8 mouse cellular contexts compared by ENCODE assay signal in the genomic region with DNA sequence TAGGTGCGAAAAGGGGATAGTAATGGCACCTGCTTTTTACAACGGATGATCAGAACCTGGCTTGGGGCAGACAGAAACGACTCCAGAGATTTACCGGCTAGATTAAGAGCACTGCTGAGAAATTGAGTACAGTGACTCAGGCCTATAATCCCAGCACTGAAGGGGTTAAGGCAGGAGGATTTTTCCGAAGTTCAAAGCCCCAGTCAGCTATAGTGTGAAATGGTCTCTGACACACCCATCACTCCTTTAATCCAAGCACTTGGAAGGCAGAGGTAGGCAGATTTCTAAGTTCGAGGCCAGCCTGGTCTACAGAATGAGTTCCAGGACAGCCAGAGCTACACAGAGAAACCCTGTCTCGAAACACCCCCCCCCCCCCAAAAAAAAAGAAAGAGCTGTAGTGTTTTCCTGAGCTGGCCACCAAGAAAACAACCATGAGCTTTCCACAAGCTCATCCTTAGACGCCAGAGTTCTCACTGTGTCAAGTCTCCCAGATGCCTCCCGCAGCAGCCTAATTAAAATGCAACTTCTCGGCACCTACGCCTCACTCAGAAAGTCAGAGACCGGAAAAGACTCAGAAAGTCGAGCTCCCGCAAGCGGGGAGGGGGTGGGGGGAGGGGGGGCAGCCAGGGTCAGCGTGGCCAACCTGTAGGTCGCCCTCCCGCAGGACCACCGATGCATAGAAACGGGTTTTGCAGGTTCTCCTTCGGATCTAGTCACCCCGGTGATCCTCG. TPM values are rescaled to one million over a fixed set of nuclear protein-coding genes. Genes with fewer than 3 reads are reported as not detected.
DNase-seq lines count a peak whose midpoint lies in the region; ATAC-seq and TF ChIP-seq lines count a peak whose summit lies in the region.

No protein-coding gene starts in this region.

- WGBS in limb, embryonic 10.5 days: 16% methylated on average over 23 of the region's 23 CpGs
- 17% methylated on average over 23 of the region's 23 CpGs for WGBS in midbrain, postnatal 0 days

- H3K27me3 ChIP-seq in limb, embryonic 10.5 days (ENCODE audit: low read depth, poor library complexity, severe bottlenecking): no peaks in the 10 kb centered on the region
- H3K27me3 ChIP-seq in midbrain, postnatal 0 days (ENCODE audit: insufficient read depth, low read length): no peaks in the 10 kb centered on the region

- peak overlapping the region; percentile 65 for H3K4me3 ChIP-seq in limb, embryonic 10.5 days
- H3K4me3 ChIP-seq in midbrain, postnatal 0 days (ENCODE audit: low read depth, low read length): peak overlapping the region; percentile 43

- no peaks in the 10 kb centered on the region for H3K9me3 ChIP-seq in limb, embryonic 10.5 days (replicated peaks)
- H3K9me3 ChIP-seq in midbrain, postnatal 0 days (ENCODE audit: low read length): no peaks in the 10 kb centered on the region

- H3K4me2 ChIP-seq in midbrain, postnatal 0 days (ENCODE audit: low read depth, low read length, poor library complexity, severe bottlenecking): peak overlapping the region; percentile 98

- peak; percentile 82 for ATAC-seq in frontal cortex, adult (ENCODE audit: low TSS enrichment)
- peak; percentile 20; the same call in 1 of the 2 replicates for ATAC-seq in midbrain, postnatal 0 days (ENCODE audit: low FRiP score)
- no peak for ATAC-seq in cerebellum, adult (ENCODE audit: insufficient number of reproducible peaks, low FRiP score, low TSS enrichment)

- intact Hi-C loops in left cerebral cortex, postnatal 10 days (cut with DNase I): no loop called here

- DNase-seq in frontal cortex, postnatal 10 days (ENCODE audit: low spot score in 2 of 2): no peak
- peak; percentile 16 for DNase-seq in thymus, postnatal 4 days
- no peak for DNase-seq in thymus, adult 18-20 months
- peak; percentile 31 for DNase-seq in limb, embryonic 10.5 days (ENCODE audit: low spot score)
- peak; percentile 8 for DNase-seq in midbrain, postnatal 0 days (ENCODE audit: low spot score)
- DNase-seq in left cerebral cortex, postnatal 10 days (ENCODE audit: extremely low spot score in 1 of 2, low spot score in 2 of 2): no peak

- TF ChIP-seq CTCF in midbrain, postnatal 0 days (IDR thresholded peaks at IDR 0.05): no peak

- peaks cover 10% of the 10 kb centered on the region for H3K36me3 ChIP-seq in limb, embryonic 10.5 days
- no peaks in the 10 kb centered on the region for H3K36me3 ChIP-seq in midbrain, postnatal 0 days (ENCODE audit: insufficient read depth, low read length)

- H3K27ac ChIP-seq in limb, embryonic 10.5 days: peak overlapping the region; percentile 95
- H3K27ac ChIP-seq in midbrain, postnatal 0 days (ENCODE audit: low read depth, low read length): no peak overlapping the region

- H3K9ac ChIP-seq in midbrain, postnatal 0 days (replicated peaks; ENCODE audit: low read length, poor library complexity, severe bottlenecking): peak overlapping the region; percentile 60

- H3K4me1 ChIP-seq in limb, embryonic 10.5 days: peaks cover 20% of the 10 kb centered on the region
- H3K4me1 ChIP-seq in midbrain, postnatal 0 days (ENCODE audit: insufficient read depth, low read length): no peaks in the 10 kb centered on the region

RNA-seq across cellular contexts. Expression of gene Birc3, which starts 0.8 kb away (rescaled TPM):
- 7.4 and 8.2 TPM in 2 replicates for polyA plus RNA-seq in limb, embryonic 10.5 days (2016; fragmentation: Nextera tagmentation; extraction: Ambion mirVana)
- total RNA-seq in midbrain, postnatal 0 days (2014; rRNA removed): 2.3 and 2.6 TPM in 2 replicates
- polyA plus RNA-seq in midbrain, postnatal 0 days (2015; fragmentation: Nextera tagmentation; extraction: Ambion mirVana): 0.99 and 1.5 TPM in 2 replicates
- total RNA-seq in left cerebral cortex, postnatal 10 days (2021): 1 to 10 TPM; 2.2 to 2.4 TPM

RNA-seq across cellular contexts. Expression of gene Birc2, which starts 35.3 kb away (rescaled TPM):
- 26.8 and 37.6 TPM in 2 replicates for polyA plus RNA-seq in limb, embryonic 10.5 days (2016; fragmentation: Nextera tagmentation; extraction: Ambion mirVana)
- 37.7 and 40.9 TPM in 2 replicates for total RNA-seq in midbrain, postnatal 0 days (2014; rRNA removed)
- 27.6 and 28.0 TPM in 2 replicates for polyA plus RNA-seq in midbrain, postnatal 0 days (2015; fragmentation: Nextera tagmentation; extraction: Ambion mirVana)
- 10 to 100 TPM; 28.4 to 28.6 TPM for total RNA-seq in left cerebral cortex, postnatal 10 days (2021)

Comparison
In these comparisons a context has a peak if more than half of its experiments do, and no peak if none do; other contexts are left out.
1. DNase-seq: peak in thymus, postnatal 4 days (single experiment), limb, embryonic 10.5 days (single experiment) and midbrain, postnatal 0 days (single experiment); none in frontal cortex, postnatal 10 days (0 of 2), thymus, adult 18-20 months (0 of 2) and left cerebral cortex, postnatal 10 days (0 of 2).